Mouse (Mus musculus): ENCODE data around the gene Igsf23.
"Not testable (repeated sequence)": the region's sequence is repeated elsewhere in the genome, so short reads cannot be mapped to it uniquely, and the experiment has no call there.

Igsf23 gene

DNA sequence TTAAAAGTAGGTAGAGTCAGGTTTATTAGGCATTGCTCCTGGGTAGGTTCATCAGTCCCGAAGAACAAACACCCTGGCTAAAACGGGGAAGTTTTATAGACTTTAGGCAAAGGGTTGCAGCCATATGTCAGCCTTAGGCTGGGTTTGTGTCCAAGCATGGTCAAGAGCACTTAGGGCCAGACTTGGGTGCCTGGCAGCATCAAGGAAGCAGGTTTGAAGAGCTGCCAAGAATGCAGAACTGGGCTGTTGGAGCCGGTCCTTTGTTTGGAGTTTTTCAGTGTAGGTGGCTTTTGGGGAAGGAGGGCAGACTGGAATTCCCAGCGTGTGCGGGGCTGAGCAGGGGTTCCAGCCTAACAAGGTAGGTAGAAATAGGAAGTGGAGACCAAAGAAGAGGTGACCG lies 14.6 kb downstream of the Igsf23 start:
- in situ Hi-C loops (cut with MseI, MboI): no loop called here

DNA sequence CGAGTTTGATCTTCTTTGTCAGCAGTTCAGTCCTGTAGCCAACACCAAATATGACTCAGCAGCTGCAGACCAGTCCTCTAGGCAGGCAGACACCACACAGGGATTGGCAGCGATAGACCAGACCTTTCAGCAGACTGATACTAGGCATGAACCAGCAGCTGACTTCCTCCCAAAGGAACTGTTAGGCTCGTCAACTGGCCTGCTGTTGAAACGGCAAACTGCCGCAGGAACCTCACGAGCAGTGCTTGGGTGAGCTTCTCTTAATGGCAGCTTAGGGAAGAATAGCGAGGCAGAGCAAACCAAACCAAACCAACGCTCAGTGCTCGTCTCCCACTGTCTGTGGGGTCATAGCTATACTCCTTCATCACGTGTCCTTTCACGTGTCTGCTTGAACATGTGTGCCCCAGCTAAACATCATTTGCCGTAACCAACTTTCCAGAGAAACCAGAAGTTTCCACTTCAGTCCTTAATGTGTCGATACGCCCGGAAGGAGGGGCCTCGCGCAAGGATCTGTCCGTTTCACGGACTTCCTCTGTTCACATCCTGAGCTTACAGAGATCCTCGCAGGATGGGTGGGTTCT lies 15.3 kb downstream of the Igsf23 start:
- in situ Hi-C loops (cut with MseI, MboI): no loop called here

DNA sequence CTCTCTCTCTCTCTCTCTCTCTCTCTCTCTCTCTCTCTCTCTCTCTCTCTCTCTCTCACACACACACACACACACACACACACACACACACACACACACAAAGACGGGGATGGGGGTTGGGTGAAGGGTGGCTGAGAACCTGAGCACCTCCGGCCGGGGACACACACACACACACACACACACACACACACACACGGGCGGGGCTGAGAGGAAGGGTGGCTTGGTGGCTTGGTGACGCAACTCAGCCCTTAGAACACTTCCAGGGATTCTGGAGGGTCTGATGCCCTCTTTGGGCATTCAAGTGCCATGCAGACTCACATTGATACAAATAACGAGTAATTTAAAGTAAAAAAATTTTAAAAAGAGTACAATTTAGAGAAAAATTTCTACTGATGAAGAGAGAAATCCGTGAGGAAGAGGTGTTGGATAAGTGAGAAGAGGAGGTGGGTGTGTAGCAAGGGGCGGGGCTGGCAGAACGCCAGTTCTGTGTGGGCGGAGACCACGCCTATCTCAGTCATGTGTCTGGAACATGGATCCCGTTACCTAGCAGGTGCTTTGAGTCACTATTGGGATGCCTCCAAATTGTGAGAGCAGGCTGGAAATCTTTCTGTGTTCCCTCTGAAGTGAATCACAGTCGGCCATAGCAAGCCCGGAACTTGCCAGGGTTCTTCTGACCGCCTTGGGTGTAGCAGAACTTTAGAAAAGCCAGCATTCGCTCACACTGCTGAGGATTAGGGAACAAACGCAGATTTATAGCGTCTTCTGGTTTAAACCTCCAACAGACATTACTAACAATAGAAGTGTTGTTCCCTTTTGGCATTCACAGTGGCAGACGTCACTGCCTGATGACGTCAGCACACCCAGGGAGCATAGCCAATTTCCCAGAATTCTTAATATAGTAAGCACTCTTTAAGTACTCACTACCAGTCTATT lies 17.4 kb downstream of the Igsf23 start:
- in situ Hi-C loops (cut with MseI, MboI): no loop called here

DNA sequence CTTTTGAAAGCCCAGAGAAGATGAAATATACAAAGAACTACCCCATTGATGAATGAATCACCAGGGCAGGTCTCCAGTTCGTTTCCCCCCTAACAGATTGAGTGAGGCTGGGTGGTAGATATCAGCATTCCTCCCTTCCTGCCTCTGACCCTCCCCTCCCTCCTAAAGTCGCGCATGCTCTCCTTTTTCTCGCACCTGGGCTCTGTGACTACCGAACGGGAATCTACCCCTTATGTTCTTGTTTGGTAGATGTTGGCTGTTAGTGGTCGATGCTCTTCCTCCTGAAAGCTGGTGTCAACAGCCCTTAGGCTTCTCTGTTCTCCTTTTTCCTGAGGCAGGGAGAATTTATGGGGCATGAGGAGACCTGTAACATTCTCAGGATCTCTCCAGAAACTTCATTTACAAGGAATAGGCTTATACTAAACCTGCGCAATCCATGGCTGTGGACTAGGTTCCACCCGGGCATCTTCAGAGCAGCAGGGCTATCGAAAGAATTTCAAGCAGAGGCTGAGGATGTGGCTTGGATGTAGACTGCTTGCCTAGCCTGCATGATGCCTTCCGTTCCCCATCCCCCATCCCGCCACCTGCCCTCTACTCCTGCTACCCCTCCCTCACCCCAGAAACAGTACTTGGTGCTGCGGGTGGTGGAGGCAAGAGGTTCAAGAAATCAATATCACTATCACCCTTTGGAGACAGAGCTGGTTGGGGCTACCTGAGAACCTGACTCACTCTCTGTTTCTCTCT lies 18.3 kb downstream of the Igsf23 start:
- in situ Hi-C loops (cut with MseI, MboI): no loop called here

DNA sequence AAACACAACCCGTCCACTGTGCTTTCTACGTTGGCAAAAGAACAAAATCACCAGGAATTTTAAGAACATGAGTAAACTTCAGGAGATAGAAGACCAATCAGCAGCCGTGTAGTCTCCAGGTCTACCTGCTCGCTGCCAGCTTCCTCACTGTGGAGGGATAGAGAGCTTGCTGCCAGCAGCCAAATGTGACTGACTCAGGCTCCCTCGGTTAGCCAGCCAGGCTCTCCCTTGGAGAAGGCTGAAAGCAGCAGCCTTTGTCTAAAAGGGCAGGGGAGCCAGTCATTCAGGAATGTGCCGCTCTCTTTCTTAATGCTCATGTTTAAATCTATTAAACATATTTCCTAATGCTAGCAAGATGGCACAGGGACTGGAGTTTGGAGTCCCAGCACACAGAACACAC lies 20.1 kb downstream of the Igsf23 start:
- in situ Hi-C loops (cut with MseI, MboI): not testable (repeated sequence)

DNA sequence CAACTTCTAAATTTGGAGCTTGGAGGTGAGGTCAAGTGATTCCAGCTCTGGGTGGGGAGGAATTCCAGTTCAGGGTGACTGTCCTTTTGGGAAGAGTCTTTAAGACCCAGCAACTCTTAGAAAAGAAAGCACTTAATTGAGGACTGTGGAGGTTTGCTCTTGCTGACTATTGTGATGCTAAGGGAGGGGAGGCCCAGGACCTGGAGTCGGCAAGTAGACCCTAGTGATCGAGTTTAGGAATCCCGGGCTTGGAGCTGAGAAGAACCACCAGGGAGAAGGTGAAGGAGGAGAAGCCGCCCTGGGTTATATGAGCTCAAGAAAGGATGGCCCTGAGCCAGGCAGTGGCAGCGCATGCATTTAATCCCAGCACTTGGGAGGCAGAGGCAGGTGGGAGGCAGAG lies 22.1 kb downstream of the Igsf23 start:
- in situ Hi-C loops (cut with MseI, MboI): no loop called here

DNA sequence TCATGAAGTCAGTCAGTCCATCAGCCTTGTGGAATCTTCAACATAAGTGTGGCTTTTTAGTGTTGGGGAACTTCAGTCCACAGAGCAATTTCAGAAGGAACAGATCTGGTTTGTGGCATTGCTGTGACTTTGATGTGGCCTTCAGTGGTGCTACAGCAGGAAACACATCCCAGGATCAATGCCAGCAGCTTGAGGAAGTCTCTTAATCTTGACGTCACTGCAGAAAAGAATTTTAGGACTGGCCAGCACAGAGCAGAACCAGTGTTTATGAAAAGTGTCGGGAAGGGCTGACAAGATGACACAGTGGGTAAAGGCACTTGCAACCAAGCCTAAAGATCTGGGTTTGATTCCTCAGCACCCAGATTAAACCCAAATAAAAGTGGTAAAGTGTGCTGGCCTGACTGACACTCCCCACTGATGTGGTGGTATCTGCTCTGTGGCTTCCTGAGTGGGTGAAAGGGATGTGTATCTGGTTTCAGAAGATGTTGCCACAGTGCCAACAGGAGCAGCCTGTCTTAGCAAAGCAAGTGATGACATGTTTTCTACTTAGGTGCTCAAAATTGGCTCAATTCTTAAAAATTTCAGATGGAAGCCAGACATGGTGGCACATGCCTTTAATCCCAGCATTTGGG lies 23.6 kb downstream of the Igsf23 start:
- in situ Hi-C loops (cut with MseI, MboI): no loop called here

DNA sequence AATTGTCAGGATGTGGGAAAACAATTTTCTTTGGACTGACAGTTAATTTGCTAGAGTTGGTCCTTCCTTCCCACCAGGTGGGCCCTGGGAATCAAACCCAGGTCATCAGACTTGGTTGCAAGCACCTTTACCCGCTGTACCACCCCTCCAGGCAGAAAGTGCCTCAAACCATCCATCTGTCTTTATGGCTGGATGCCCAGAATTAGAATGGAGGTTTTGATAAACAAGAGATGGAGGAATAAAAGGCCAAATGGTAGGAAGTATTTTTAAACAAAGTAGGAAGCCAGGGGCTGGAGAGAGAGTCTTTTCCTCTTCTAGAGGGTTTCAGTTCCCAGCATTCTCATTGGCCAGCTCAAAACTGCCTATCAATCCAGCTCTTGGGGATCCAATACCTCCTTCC lies 25.2 kb downstream of the Igsf23 start:
- in situ Hi-C loops (cut with MseI, MboI): no loop called here

DNA sequence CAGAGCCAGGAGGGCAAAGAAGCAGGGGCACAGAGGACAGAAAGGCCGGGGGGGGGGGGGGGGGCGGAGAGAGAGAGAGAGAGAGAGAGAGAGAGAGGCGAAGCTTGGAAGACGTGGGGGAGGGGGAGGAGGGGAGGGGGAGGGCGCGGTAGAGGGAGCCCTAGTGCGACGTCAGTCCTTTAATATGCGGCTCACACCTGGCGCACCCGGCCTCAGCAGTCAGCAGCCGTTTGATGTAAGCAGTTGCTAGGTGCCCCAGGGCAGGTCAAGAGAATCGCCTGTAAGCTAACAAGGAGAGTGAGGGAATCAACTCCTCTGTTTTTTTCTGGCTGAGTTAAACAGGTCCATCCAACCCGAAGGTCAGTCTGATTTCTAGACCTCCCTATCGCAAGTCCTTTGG lies 26.8 kb downstream of the Igsf23 start:
- in situ Hi-C loops (cut with MseI, MboI): no loop called here

DNA sequence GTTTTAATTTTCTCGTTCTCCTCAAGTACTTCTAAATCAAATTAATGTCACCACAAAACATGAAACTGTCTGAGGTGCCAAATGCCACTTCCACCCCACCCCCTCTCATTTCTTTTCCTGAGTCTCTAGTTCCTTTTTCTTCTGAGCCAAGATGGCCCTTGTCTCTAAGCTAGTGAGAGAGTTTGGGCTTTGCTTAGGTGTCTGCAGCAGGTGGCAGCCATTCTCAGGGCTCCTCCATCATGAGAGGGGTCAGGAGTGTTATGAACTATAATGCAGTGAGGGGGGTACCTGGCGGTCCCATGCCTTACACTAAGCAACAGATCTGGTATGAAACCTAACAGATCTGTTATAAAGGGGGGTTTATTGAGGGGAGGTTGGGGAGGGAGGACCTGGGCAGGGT lies 27.2 kb downstream of the Igsf23 start:
- in situ Hi-C loops (cut with MseI, MboI): no loop called here

DNA sequence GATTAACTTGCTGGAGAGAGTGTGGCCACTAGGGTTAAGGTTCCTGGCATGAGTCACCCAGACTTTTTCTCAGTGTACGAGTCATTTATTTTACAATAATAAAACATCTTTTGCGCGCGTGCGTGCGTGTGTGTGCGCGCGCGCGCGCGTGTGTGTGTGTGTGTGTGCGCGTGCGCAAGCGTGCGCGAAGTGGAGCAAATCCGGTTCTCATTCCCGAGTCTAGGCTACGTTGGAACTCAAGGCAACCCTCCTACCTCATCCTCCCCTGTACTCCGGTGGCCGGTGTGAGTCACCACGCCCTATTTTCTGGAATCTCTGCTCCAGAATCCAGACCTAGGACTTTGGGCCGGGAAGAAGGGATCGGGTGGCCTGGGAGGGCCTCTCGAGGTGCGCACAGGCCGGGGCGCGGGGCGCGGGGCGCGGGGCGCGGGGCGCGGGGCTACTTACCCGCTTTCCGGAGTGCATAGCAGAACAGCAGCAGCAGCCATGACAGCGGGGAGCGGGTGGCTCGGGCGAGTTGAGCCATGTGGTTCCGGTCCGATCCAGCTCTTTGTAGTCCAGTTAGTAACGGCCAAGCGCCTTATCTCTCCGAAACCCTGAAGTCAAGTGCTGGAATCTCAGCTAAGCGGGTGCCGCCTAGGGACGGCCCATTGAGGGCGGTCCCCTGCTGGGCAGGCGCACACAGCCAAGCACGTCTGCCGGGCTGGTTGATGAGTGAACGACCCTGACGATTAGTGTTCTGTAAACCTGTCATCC lies 29.9 kb downstream of the Igsf23 start, which contains the start of gene Pvr:
Gene Pvr, minus strand, starts transcription at position 655 of the 756 bp plus-strand sequence.
- in situ Hi-C loops (cut with MseI, MboI): no loop called here

DNA sequence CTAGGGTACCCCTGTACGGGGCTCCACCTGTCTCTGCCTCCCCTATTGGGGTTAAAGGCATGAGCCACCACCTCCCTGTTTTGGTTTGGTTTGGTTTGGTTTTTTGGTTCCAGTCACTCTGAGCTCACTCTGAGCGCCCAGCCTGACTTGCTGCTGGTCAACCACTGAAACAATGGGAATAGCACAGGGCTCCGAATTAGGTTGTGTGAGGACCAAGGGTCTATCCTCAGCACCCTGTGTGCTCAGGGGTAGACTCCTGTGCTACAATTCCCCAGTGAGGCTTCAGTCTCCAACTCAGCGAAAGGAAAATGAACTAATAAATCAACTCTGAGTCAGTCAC lies 30.4 kb downstream of the Igsf23 start:
- in situ Hi-C loops (cut with MseI, MboI): no loop called here

DNA sequence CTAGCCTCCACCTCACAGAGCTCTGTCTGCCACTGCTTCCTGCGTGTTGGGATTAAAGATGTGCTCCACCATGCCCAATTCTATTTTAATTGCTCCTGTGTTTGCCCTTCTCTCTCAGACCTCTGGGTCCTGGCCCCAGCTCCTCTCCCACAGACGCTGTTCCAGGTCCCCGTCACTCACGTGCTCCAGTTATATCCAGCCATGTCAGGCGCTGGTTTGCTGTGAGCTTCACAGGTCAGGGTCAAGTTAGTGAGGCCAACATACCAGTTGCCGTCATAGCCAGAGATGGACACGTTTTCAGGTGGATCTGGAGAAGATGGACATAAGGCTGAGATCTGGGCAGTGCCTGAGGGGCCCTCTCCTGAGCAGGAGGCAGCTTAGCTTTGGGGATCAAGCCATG lies 36.0 kb downstream of the Igsf23 start:
- in situ Hi-C loops (cut with MseI, MboI): loop anchor here (5.0 kb wide), 2 partner anchors 38 to 43 kb away; partner anchors contain the start of gene Igsf23 (in 1 of the 2)

DNA sequence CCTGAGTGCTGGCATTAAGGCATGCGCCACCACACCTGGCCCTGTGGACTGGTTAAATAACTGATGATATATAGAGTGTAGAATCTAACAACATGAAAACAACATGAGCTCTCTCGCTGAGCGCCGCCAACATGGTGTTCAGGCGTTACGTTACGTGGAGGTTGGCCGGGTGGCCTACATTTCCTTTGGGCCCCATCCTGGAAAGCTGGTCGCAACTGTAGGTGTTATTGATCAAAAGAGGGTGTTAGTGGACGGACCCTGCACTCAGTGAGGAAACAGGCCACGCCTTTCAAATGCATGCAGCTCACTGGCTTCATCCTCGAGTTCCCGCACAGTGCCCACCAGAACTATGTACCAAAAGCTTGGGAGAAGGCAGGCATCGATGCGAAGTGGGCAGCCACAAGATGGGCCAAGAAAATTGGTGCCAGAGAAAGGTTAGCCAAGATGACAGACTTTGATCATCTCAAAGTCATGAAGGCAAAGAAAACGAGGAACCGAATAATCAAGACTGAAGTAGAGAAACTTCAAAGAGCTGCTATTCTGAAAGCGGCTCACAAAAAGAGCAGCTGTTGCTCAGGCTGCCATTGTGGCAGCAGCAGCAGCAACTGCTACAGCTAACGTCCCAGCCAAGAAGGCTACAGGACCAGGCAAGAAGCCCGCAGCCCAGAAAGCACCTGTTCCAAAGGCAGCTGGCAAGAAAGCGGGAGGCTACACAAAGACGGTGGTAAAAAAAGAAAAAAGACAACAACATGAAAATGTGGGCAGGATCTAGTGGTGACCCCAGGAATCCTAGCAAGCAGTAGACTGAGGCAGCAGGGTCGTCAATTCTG lies 38.6 kb downstream of the Igsf23 start:
- in situ Hi-C loops (cut with MseI, MboI): loop anchor here (5.0 kb wide), 2 partner anchors 40 to 45 kb away; partner anchors contain the start of gene Igsf23 (in 1 of the 2)

DNA sequence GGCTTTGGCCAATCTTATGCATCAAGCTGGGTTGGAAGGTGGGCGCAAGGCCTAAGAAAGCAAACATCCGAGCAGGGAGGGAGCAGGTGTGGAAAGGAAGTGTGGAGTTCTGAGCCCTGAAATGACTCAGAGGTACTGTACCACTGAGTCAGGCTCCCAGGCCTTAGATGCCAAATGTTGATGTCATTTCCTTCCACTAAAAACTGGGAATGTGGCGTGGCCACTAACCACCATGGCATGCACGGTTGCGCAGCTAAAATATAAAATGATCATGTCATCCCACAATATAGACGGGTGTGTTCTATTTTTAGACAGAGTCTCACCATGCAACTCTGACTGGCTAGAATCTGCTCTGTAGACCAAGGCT lies 39.3 kb downstream of the Igsf23 start:
- in situ Hi-C loops (cut with MseI, MboI): loop anchor here (5.0 kb wide), 2 partner anchors 41 to 46 kb away; partner anchors contain the start of gene Igsf23 (in 1 of the 2)

DNA sequence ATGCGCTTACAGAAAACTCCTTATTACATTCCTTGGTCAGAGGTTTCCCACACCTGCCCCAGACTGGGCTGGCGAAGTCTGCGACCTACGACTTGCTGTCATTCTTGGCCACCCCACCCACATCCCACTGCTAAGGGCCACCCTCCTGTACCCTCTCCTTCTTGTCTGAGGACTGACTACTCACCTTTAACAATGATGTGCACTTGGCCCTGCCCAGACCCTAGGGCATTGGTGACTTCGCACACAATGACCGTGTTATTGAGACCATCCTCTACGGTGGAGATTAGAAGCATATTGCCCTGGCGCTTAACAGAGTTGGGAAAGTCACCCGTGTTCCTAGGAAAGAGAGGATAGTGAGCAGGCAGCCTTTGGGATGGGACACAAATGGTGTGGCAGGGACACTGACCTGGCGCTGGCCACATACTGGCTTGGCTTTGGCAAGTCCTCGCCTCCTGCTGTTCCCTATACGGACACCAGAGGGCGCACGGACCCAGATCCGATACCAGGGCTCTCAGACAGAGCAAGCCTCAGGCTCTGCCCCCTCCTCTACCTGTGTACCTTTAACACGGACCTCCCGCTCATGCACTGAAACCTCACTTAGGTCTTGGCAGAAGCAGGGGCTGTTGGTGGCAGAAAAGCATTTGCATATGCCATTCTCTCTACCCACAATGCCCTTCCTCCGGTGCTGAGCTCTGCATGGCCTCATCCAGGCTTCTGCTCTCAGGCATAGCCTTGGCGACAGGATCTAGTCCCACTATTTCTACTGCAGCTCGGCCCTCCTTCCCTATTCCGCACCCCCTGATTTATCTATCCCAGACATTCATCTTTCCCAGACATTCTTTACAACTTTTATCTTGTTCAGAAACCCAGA lies 39.9 kb downstream of the Igsf23 start:
- in situ Hi-C loops (cut with MseI, MboI): loop anchor here (5.0 kb wide), 2 partner anchors 42 to 47 kb away; partner anchors contain the start of gene Igsf23 (in 1 of the 2)

DNA sequence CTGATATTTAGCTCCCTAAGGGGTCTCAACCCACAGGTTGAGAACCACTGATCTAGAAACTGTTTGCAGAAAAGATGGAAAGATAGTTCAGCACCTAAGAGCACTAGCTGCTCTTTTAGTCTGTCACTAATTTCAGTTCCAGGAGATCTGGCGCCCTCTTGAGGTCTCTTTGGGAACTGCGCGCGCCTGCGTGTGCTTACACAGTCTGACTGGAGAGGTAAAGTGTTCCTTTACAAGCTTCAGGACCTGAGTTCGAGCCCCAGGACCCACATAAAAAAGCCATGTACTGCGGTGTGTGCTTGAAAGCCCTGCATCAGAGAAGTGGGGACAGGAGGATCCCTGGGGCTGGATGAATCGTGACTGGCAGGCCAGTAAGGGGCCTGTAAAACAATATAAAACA lies 60.7 kb downstream of the Igsf23 start:
- in situ Hi-C loops (cut with MseI, MboI): no loop called here

DNA sequence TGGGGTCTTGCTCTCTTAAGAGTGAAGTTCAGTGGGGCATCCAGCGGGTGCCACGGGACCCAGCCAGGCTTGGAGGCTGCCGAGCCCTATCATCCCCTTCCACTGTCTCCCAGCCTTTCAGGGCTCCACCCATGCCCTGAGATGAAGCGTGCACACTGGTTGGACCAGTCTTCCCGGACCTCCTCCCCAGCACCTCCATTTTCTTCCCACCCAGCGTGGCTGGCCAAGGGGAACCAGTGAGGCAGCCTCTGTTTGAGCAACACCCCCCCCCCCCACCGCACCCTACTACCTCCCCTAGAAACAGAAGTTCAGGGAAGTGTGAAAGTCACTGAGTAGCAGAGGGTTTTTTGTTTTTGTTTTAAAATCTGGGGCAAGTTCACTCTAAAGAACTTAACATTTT lies 62.7 kb downstream of the Igsf23 start, which contains the start of gene Ceacam19:
Gene Ceacam19, minus strand, starts transcription at position 117 of the 400 bp plus-strand sequence.
- in situ Hi-C loops (cut with MseI, MboI): no loop called here
